ENCODE assay signal across 11 mouse cellular contexts in the genomic region with DNA sequence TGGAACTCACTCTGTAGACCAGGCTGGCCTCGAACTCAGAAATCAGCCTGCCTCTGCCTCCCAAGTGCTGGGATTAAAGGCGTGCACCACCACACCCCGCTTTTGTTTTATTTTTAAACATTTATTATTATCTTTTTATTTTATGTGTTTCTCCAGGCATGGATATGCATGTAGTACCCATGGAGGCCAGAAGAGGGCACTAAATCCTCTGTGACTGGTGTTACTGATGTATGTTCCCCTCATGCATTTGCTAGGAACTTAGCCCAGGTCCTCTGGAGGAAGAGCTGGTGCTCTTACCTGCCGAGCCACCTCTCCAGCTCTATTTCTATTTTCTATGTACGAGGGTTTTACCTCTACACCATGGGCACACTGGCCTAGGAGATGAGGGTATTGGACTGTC. TPM values are rescaled to one million over a fixed set of nuclear protein-coding genes. Genes with fewer than 3 reads are reported as not detected.
DNase-seq lines count a peak whose midpoint lies in the region; ATAC-seq and TF ChIP-seq lines count a peak whose summit lies in the region.
"Had no signal": no experiment of that assay in that cellular context is flagged by ENCODE, and none has a peak within 500 bp of the region (broad histone marks: within the 10 kb centered on the region; RNA-seq: fewer than 3 reads in every experiment).

No protein-coding gene starts in this region.

- no peak overlapping the region for H3K4me3 ChIP-seq in heart, postnatal 0 days (ENCODE audit: low read depth, low read length)
- no peak overlapping the region for H3K4me3 ChIP-seq in liver, embryonic 14.5 days (ENCODE audit: insufficient read depth in 1 of 2, low read depth in 2 of 2, low read length in 2 of 2)
- H3K4me3 ChIP-seq: forebrain, embryonic 12.5 days; heart, embryonic 15.5 days; stomach, embryonic 15.5 days had no signal

- TF ChIP-seq EP300 in heart, postnatal 0 days (IDR thresholded peaks at IDR 0.05; ENCODE audit: low read depth), result no peak
- TF ChIP-seq EP300 in liver, embryonic 14.5 days (IDR thresholded peaks at IDR 0.05; ENCODE audit: low read depth), result no peak

- 97% methylated on average over 5 of the region's 5 CpGs for WGBS in heart, postnatal 0 days
- WGBS in liver, embryonic 14.5 days (ENCODE audit: insufficient replicate concordance), result 80% methylated on average over 5 of the region's 5 CpGs

- DNase-seq in heart, postnatal 0 days (ENCODE audit: low spot score), result no peak
- DNase-seq in heart, postnatal 4 days, result no peak
- DNase-seq in spleen, adult 12 weeks (ENCODE audit: low spot score), result peak; percentile 43
- no peak for DNase-seq in spleen, postnatal 14 days (ENCODE audit: low spot score in 2 of 2)
- no peak for DNase-seq in liver, embryonic 14.5 days (ENCODE audit: low read depth in 3 of 3, low spot score in 3 of 3)
- DNase-seq in thymus, postnatal 4 days, result peak; percentile 56
- no peak for DNase-seq in urinary bladder, postnatal 25 days (ENCODE audit: low spot score)
- no peak for DNase-seq in layer of hippocampus, adult 8-10 months (ENCODE audit: low spot score in 2 of 2)

- no peaks in the 10 kb centered on the region for H3K27me3 ChIP-seq in heart, postnatal 0 days (ENCODE audit: control insufficient read depth, insufficient read depth, low read length)
- no peaks in the 10 kb centered on the region for H3K27me3 ChIP-seq in liver, embryonic 14.5 days (ENCODE audit: control insufficient read depth, insufficient read depth, low read length)
- H3K27me3 ChIP-seq: forebrain, embryonic 12.5 days; heart, embryonic 15.5 days; stomach, embryonic 15.5 days had no signal

- H3K4me2 ChIP-seq in heart, postnatal 0 days (ENCODE audit: low read depth, low read length), result no peak overlapping the region
- H3K4me2 ChIP-seq in liver, embryonic 14.5 days (ENCODE audit: low read depth), result no peak overlapping the region
- H3K4me2 ChIP-seq: forebrain, embryonic 12.5 days; heart, embryonic 15.5 days; stomach, embryonic 15.5 days had no signal

- no peak overlapping the region for H3K9ac ChIP-seq in heart, postnatal 0 days (replicated peaks; ENCODE audit: low read depth, low read length)
- no peak overlapping the region for H3K9ac ChIP-seq in liver, embryonic 14.5 days (replicated peaks)
- H3K9ac ChIP-seq: forebrain, embryonic 12.5 days; heart, embryonic 15.5 days; stomach, embryonic 15.5 days had no signal

- H3K9me3 ChIP-seq in heart, postnatal 0 days (replicated peaks; ENCODE audit: control insufficient read depth, low read length), result no peaks in the 10 kb centered on the region
- no peaks in the 10 kb centered on the region for H3K9me3 ChIP-seq in liver, embryonic 14.5 days (ENCODE audit: control insufficient read depth, low read length)
- H3K9me3 ChIP-seq: forebrain, embryonic 12.5 days; heart, embryonic 15.5 days; stomach, embryonic 15.5 days had no signal

- H3K27ac ChIP-seq in heart, postnatal 0 days (ENCODE audit: low read depth), result no peak overlapping the region
- H3K27ac ChIP-seq in liver, embryonic 14.5 days, result no peak overlapping the region
- H3K27ac ChIP-seq: forebrain, embryonic 12.5 days; heart, embryonic 15.5 days; stomach, embryonic 15.5 days had no signal

- peak; percentile 17; the same call in 1 of the 2 replicates for TF ChIP-seq CTCF in heart, postnatal 0 days (IDR thresholded peaks at IDR 0.05; ENCODE audit: low read depth)
- TF ChIP-seq CTCF in liver, embryonic 14.5 days (IDR thresholded peaks at IDR 0.05; ENCODE audit: low read depth), result peak; percentile 70

- ATAC-seq in heart, postnatal 0 days (ENCODE audit: insufficient read depth, low read depth), result no peak
- ATAC-seq in liver, embryonic 14.5 days (ENCODE audit: insufficient read depth), result no peak

- no peaks in the 10 kb centered on the region for H3K4me1 ChIP-seq in heart, postnatal 0 days (ENCODE audit: control insufficient read depth, insufficient read depth)
- no peaks in the 10 kb centered on the region; a peak in 1 of 4 replicates for H3K4me1 ChIP-seq in liver, embryonic 14.5 days (replicated peaks; ENCODE audit: control insufficient read depth in 2 of 2, insufficient read depth in 2 of 2, low read length in 1 of 2)
- H3K4me1 ChIP-seq: forebrain, embryonic 12.5 days; stomach, embryonic 15.5 days had no signal

- peaks cover 11% of the 10 kb centered on the region for H3K36me3 ChIP-seq in heart, postnatal 0 days (replicated peaks; ENCODE audit: control insufficient read depth, insufficient read depth, low read length)
- peaks cover 11% of the 10 kb centered on the region for H3K36me3 ChIP-seq in liver, embryonic 14.5 days (replicated peaks; ENCODE audit: control insufficient read depth, insufficient read depth, low read depth)

RNA-seq across cellular contexts. Expression of a gene that starts 13.1 kb away (rescaled TPM):
- 6.2 and 7.8 TPM in 2 replicates for total RNA-seq in heart, postnatal 0 days (2014; rRNA removed; ENCODE audit: low replicate concordance)
- 12.6 and 14.6 TPM in 2 replicates for polyA plus RNA-seq in heart, postnatal 0 days (2015; fragmentation: Nextera tagmentation; extraction: Ambion mirVana)
- total RNA-seq in heart, postnatal 4 days (2021), result 10 to 100 TPM in 1 of 2 experiments, 1 to 10 TPM in 1; 9.3 to 11.4 TPM
- 7.7 and 9.1 TPM in 2 replicates for polyA plus RNA-seq in liver, embryonic 14.5 days (2012; rRNA removed)
- polyA plus RNA-seq in liver, embryonic 14.5 days (2014; fragmentation: Nextera tagmentation; extraction: Ambion mirVana), result 11.3 and 11.6 TPM in 2 replicates
- 10 to 100 TPM; 11.3 to 14.9 (median 13.7) TPM for total RNA-seq in layer of hippocampus, adult 8-10 months (2022)

RNA-seq across cellular contexts. Expression of a gene that starts 14.8 kb away (rescaled TPM):
- total RNA-seq in heart, postnatal 0 days (2014; rRNA removed; ENCODE audit: low replicate concordance), result 0.34 and 1.5 TPM in 2 replicates
- polyA plus RNA-seq in heart, postnatal 0 days (2015; fragmentation: Nextera tagmentation; extraction: Ambion mirVana), result 5.2 and 6.2 TPM in 2 replicates
- total RNA-seq in heart, postnatal 4 days (2021), result 1 to 10 TPM; 4.0 to 8.8 TPM
- 2.5 and 2.9 TPM in 2 replicates for polyA plus RNA-seq in liver, embryonic 14.5 days (2012; rRNA removed)
- 2.2 and 2.6 TPM in 2 replicates for polyA plus RNA-seq in liver, embryonic 14.5 days (2014; fragmentation: Nextera tagmentation; extraction: Ambion mirVana)
- total RNA-seq in layer of hippocampus, adult 8-10 months (2022), result 10 to 100 TPM; 34.3 to 50.6 (median 43.9) TPM

RNA-seq across cellular contexts. Expression of a gene that starts 18.0 kb away (rescaled TPM):
- total RNA-seq in heart, postnatal 0 days (2014; rRNA removed; ENCODE audit: low replicate concordance), result 1.1 TPM in 1 of 2 replicates, not detected in the other
- 0.69 and 0.79 TPM in 2 replicates for polyA plus RNA-seq in heart, postnatal 0 days (2015; fragmentation: Nextera tagmentation; extraction: Ambion mirVana)
- 1 to 10 TPM; 1.3 to 1.6 TPM for total RNA-seq in heart, postnatal 4 days (2021)
- polyA plus RNA-seq in liver, embryonic 14.5 days (2012; rRNA removed), result 45.9 and 53.1 TPM in 2 replicates
- polyA plus RNA-seq in liver, embryonic 14.5 days (2014; fragmentation: Nextera tagmentation; extraction: Ambion mirVana), result 54.6 and 62.6 TPM in 2 replicates
- 1 to 10 TPM in 1 of 4 experiments, under 1 TPM in 3; 0.74 to 2.0 (median 0.79) TPM for total RNA-seq in layer of hippocampus, adult 8-10 months (2022)

RNA-seq across cellular contexts. Expression of a gene that starts 38.8 kb away (rescaled TPM):
- 53.2 and 74.0 TPM in 2 replicates for total RNA-seq in heart, postnatal 0 days (2014; rRNA removed; ENCODE audit: low replicate concordance)
- 144 and 147 TPM in 2 replicates for polyA plus RNA-seq in heart, postnatal 0 days (2015; fragmentation: Nextera tagmentation; extraction: Ambion mirVana)
- total RNA-seq in heart, postnatal 4 days (2021), result 10 to 100 TPM; 69.2 to 70.5 TPM
- 34.7 and 72.6 TPM in 2 replicates for polyA plus RNA-seq in liver, embryonic 14.5 days (2012; rRNA removed)
- 179 and 187 TPM in 2 replicates for polyA plus RNA-seq in liver, embryonic 14.5 days (2014; fragmentation: Nextera tagmentation; extraction: Ambion mirVana)
- total RNA-seq in layer of hippocampus, adult 8-10 months (2022), result 10 to 100 TPM; 87.5 to 98.6 (median 93.4) TPM

RNA-seq across cellular contexts. Expression of a gene that starts 51.3 kb away (rescaled TPM):
- 18.7 and 21.0 TPM in 2 replicates for total RNA-seq in heart, postnatal 0 days (2014; rRNA removed; ENCODE audit: low replicate concordance)
- 44.7 and 45.1 TPM in 2 replicates for polyA plus RNA-seq in heart, postnatal 0 days (2015; fragmentation: Nextera tagmentation; extraction: Ambion mirVana)
- total RNA-seq in heart, postnatal 4 days (2021), result 10 to 100 TPM; 44.9 to 49.0 TPM
- polyA plus RNA-seq in liver, embryonic 14.5 days (2012; rRNA removed), result 3.9 and 7.4 TPM in 2 replicates
- 23.0 and 26.4 TPM in 2 replicates for polyA plus RNA-seq in liver, embryonic 14.5 days (2014; fragmentation: Nextera tagmentation; extraction: Ambion mirVana)
- total RNA-seq in layer of hippocampus, adult 8-10 months (2022), result 10 to 100 TPM; 41.5 to 56.2 (median 49.6) TPM

Comparison
In these comparisons a context has a peak if more than half of its experiments do, and no peak if none do; other contexts are left out.
1. DNase-seq: peak in spleen, adult 12 weeks (single experiment) and thymus, postnatal 4 days (single experiment); none in heart, postnatal 0 days (single experiment), heart, postnatal 4 days (single experiment), spleen, postnatal 14 days (0 of 2), liver, embryonic 14.5 days (0 of 3), urinary bladder, postnatal 25 days (single experiment) and layer of hippocampus, adult 8-10 months (0 of 2).